Mouse (Mus musculus) mouse trophoblast stem cell (cell line): ENCODE measurements at regions not wholly inside any gene's neighbourhood (a gene's known extent, or its start where the extent isn't known, plus 50 kb on each side); places are given as distances from the start of the nearest gene placed in this dataset.
"Not testable (repeated sequence)": the region's sequence is repeated elsewhere in the genome, so short reads cannot be mapped to it uniquely, and the experiment has no call there.

Experiments used
- in situ Hi-C, 2 experiments: fragments of 300-500 bp; cut with MseI, MboI; formaldehyde crosslinking; loops; 2 replicates in 1 of 2; 3 replicates in 1 of 2; pipeline ENCODE4 v1.15.1; 2025

DNA sequence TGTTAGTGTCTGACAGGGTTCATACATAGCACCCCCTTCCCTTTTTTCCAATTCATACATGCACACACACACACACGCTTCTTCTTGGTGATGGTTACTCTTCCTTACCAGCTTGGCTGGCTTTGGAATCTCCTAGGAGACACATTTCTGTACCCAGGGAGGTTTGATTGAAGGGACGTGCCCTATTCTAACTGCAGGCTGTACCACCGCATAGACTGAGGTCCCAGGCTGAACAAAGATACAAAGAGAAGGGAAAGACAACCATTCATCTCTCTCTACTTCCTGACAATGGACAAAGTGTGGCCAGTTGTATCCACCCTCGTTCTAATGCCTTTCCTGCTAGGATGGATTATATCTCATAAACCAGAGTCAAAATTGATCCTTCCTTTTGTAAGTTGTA, 100.0 kb downstream of the Raet1d start:
- in situ Hi-C loops = not testable (repeated sequence)

DNA sequence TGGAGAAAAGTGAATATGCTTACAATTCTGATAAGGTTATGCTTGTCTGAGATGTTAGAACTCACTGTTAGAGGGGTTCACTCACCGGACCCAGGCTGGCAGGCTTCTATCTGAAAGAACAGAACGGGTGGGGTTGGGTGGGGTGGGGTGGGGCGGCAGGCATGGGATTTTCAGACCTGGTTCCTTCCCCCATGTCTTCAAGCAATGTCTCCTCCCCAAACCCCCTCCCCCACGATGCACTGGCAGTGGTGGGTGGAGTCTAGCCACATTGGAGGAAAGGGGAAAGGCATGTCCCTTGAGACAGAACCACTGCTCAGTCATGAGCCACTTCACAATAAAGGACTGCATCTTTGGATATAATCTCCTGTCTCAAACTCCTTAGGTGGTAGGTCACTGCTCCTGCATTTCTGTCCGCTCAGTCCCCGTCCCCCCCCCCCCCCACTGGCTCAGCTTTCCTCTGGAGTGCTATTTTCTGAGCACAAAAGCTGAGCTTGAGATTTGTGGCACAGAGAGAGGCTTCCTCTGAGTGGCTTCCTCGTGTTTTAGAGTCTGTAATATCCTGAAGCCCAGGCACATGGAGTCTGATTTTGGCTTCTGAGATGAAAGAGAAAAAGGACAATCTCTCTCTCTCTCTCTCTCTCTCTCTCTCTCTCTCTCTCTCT, 100.6 kb downstream of the Raet1d start:
- in situ Hi-C loops = not testable (repeated sequence)

DNA sequence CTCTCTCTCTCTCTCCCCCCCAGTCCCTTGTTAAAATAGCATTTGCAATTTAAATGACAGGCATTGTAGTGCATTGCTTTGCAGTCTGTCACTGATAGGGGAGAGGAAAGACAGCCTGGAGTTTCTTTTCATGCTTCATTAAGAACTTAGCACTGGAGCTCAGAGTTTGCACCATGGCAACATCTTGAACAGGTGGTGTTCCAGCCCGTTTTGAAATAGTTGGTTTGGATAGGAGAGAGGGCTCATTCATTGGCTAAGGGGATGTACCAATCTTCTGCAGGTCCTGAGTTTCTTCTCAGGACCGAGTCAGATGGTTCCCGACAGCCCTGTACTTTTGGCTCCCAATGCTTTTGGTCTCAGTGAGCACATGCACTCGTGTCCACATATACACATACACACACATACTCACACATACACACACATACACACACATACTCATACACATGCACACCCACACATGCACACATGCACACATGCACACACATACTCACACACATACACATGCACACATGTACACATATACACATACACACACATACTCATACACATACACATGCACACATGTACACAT, 101.2 kb downstream of the Raet1d start:
- in situ Hi-C loops = not testable (repeated sequence)

DNA sequence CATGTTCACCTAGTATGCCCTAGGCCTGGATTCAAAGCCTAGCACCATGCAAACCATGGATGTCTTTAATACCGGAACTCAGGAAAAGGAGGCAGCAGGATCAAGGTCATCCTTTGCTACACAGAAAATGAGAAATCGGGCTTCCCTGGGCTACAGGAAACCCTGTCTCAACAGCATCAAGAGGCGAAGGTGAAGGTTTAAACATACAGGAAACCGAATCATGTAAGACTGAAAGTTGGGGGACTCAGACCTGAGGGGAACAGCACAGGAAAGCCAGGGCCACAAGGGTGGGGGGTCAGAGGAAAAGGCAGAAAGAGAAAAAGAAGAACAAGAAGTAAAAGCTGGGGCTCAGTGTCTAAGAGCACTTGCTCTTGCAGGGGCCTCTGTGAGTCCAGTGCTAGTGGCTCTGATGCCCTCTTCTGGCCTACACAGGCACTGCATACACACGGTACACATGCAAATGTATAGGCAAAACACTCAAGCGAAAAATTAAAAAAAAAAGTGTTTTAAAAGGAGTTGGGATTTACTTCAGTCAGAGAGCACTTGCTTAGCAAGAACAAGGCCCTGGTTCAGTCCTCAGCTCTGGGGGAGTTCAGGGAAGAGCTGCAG, 111.5 kb downstream of the Raet1d start:
- in situ Hi-C loops = loop anchor here in 1 of 2 experiments (10.0 kb wide), 1 partner anchor 437 kb away; no protein-coding TSS in a partner anchor

DNA sequence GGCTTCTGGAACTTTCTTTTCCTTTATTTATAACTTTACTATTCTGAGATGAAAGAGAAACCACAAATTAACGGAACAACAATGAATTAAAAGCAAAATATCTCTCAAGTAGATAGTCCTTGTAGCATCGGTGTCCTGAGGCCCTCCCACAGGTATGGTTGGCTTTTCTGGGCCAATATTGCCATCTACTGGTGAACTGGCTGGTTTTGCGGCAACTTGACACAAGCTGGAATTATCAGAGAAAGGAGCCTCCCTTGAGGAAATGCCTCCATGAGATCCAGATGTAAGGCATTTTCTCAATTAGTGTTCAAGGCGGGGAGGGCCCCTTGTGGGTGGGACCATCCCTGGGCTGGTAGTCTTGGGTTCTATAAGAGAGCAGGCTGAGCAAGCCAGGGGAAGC, 119.5 kb downstream of the Raet1d start:
- in situ Hi-C loops = loop anchor here (5.0 to 25.0 kb wide), 4 partner anchors 102 to 445 kb away; partner anchors contain the start of genes H60b (in 1 of the 2) and Raet1e (in 1 of the 2)

DNA sequence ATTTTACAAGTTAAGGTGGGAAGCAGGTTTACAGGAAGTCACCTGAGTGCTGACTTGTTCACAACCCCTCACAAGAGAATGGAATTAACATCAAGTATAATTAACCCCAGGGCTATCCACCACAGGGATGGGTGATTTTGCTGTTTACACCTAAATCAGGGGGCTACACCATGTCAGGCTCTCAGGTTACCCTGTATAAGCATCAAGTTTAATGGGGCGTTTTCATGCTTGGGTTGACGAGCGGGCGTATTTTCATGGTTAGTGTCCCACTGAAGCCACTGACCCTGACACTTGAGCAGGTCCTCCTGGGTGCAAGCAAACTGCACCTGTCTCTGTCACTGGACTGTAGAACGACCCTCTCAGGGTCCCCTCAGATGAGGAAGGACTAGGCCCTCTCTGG, 126.7 kb downstream of the Raet1d start:
- in situ Hi-C loops = loop anchor here (25.0 kb wide), 2 partner anchors 325 to 450 kb away; partner anchors contain the start of genes H60b (in 1 of the 2) and Raet1e (in 1 of the 2)

DNA sequence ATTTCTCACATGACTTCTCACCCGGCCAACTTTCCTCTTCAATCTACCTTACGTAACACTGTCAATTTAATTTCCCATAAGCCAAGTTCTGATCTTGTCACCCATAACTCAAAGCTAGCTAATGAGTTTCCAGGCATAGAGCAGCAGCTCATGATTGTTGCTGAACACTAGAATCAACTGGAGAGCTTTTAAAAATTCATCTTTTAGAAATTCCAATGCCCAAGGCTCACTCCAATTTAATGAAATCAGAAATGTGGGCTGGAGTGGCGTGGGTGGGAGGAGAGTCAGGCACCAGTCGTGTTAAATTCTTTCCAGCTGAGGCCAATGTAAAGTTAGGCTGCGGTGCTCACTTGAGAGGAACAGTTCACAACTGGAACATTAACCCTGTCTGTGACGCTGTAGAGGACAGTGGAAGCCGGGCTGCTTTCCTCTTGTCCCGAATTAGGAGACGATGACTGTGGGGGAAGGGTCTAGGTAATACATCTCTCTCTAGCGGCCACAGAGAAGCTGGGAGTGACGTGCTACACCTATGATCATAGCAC, 131.5 kb downstream of the Raet1d start:
- in situ Hi-C loops = loop anchor here (5.0 to 25.0 kb wide), 3 partner anchors 85 to 455 kb away; partner anchors contain the start of genes H60b (in 1 of the 2) and Raet1e (in 1 of the 2)

DNA sequence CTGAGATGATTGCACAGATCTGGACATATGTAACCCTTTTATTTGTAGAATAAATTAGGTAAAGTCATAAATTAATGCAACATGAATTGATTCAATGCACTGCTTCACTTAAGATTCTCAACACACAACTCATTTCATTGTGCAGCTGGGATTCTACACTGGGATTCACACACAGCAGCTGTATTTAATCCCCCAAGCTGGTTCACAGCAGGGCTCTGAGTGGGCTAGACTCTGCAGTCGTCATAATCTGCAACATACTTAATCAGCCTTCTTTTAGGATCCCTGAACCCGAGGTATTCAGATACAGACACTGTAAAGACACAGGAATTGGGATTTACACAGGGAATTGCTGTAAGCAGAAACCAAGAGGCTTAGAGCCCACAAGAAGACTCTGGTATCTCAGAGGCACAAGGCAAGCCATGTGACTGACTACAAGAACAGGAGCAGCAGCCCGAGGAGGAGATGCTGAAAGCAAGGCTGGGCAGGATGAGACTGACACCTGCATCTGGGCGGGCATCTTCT, 135.7 kb downstream of the Raet1d start:
- in situ Hi-C loops = loop anchor here (25.0 kb wide), 2 partner anchors 334 to 459 kb away; partner anchors contain the start of genes H60b (in 1 of the 2) and Raet1e (in 1 of the 2)
